Mouse (Mus musculus) kidney, adult 2 months (tissue): ENCODE measurements around the gene Vamp2.

Source experiments
- CTCF ChIP-seq: fragments of 200-500 bp; conservative IDR thresholded peaks from 2 replicates; pipeline ENCODE4 v1.5.1; 2011; ENCODE audit warnings: low read depth, mild to moderate bottlenecking, control low read depth, low read length, moderate library complexity, mixed read lengths; ENCODE audit not compliant: insufficient read depth, insufficient read length
- POLR2A ChIP-seq: fragments of 200-500 bp; IDR thresholded peaks from one replicate; pipeline ENCODE4 v1.6.1; 2011; ENCODE audit warnings: low read depth, low read length, control low read depth

DNA sequence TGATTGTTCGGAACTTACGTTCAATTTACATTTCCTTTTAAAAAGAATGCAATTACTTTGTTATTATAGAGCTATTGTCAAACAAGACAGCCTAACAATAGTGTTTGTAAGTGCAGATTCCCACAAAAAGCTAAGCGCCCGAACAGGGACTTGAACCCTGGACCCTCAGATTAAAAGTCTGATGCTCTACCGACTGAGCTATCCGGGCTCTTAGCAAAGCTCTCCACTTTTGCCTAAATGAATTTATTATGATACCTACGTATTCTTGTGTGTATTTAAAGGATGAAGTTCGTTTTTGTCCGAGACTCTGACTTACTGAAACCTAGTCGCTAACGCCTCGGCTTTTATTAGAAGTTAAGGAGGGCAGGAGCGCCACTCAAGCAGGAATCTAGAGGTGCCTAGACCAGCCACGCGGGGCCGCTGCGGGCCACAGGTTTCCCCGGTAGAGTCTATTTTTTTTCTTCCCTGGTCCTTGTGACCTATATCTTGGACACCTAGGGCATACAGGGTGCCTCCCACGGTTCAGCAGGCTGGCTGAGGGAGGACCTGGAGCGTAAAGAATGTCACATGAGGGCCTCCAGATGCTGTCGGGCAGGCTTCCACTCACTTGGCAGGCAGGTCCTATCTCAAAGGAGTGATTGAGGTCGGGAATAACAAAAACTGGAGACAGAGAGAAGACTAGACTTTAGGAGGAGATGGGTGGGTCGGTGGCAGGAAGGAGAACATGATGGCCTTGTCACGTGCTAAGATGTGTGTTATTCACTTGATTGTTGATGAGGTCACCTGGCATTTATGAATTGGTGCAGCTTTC, 37.0 kb downstream of the Vamp2 start:
- TF ChIP-seq POLR2A (no peak), CTCF (peak; percentile 52; the same call in 1 of the 2 replicates)
